Mouse (Mus musculus) megakaryocyte-erythroid progenitor cell, adult 5-6 weeks (primary cell): Measurements from ENCODE around the gene Gm7995. TPM values are rescaled to one million over a fixed set of nuclear protein-coding genes. Genes with fewer than 3 reads are reported as not detected.
"Not testable (repeated sequence)": the region's sequence is repeated elsewhere in the genome, so short reads cannot be mapped to it uniquely, and the experiment has no call there.

Experiments
- ATAC-seq: replicated peaks from 2 replicates; pipeline ENCODE4 v1.8.0; 2016; ENCODE audit warnings: mild to moderate bottlenecking, inconsistent platforms; ENCODE audit not compliant: severe bottlenecking, poor library complexity, low FRiP score, low TSS enrichment
- total RNA-seq, 2 experiments: library from RNA; stranded (forward) in 1 of 2; stranded (reverse) in 1 of 2; fragments of 200-1000, 215-1000 nt in 1 of 2; fragments of >200 nt in 1 of 2; fragmentation: Nextera tagmentation in 1 of 2; gene quantifications; 2 replicates each; pipeline ENCODE4 v1.2.3; 2014 to 2017

Gm7995 gene
- total RNA-seq (2014; fragmentation: Nextera tagmentation) (not detected in 2 replicates), total RNA-seq (2017) (not detected in 2 replicates)

DNA sequence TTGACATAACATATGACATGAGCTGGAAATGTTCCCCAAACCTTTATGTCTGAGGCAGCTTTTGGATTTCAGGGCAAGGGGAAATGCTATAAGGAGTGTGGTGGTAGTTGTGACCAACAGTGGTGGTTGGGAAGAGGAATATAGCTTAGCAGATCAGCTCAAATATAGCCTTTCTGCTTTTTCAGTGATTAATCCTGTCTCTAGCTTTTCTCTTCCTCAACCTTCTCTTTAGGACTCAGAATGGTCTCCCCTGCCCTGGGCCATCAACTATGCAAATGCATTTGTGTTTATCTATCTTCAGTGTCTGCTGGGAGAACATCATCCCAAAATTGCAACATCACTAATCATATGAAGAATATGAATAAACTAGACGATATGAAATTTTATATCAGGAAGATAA, at the start of gene Gm7995:
TSS of gene Gm7995 (plus strand) at position 301 of the 400 bp plus-strand sequence.
- not testable (repeated sequence) for ATAC-seq

DNA sequence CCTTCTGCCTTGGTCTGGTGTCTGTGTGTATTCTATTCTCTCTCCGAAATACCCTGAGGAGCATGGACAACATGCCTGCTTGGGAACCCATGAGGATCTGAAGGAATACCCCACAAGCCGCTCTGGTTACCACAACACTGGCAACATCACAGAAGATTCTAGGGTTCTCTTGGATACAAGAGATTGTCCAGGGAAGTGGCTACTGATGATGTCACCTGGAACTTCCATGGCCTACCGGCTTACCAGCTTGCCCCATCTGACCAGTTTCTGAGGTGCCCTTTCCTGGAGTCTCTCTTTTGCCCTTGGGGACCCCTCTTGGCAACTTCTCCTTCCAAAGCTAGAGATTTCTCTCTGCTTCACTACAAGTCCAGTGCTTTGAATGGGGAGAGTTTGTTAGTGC, 12.8 kb upstream of the Gm7995 start, which contains the start of gene Gm9611:
TSS of gene Gm9611 (minus strand) at position 101 of the 400 bp plus-strand sequence.
- not testable (repeated sequence) for ATAC-seq

Other genes starting within 250 kb of the Gm7995 start
- gene Gm7951, start 192.8 kb upstream of the Gm7995 start, total RNA-seq (2014; fragmentation: Nextera tagmentation): not detected in 2 replicates
- not detected in 2 replicates for gene Gm7951, start 192.8 kb upstream of the Gm7995 start, total RNA-seq (2017)
- gene Gm17027, start 147.6 kb upstream of the Gm7995 start, total RNA-seq (2014; fragmentation: Nextera tagmentation): not detected in 2 replicates
- gene Gm17027, start 147.6 kb upstream of the Gm7995 start, total RNA-seq (2017): not detected in 2 replicates
- not detected in 2 replicates for gene Gm3573, start 119.4 kb upstream of the Gm7995 start, total RNA-seq (2014; fragmentation: Nextera tagmentation)
- gene Gm3573, start 119.4 kb upstream of the Gm7995 start, total RNA-seq (2017): not detected in 2 replicates
- gene Gm17026, start 50.2 kb upstream of the Gm7995 start, total RNA-seq (2014; fragmentation: Nextera tagmentation): not detected in 2 replicates
- not detected in 2 replicates for gene Gm17026, start 50.2 kb upstream of the Gm7995 start, total RNA-seq (2017)
- not detected in 2 replicates for gene Gm9611, start 12.9 kb upstream of the Gm7995 start, total RNA-seq (2014; fragmentation: Nextera tagmentation)
- not detected in 2 replicates for gene Gm9611, start 12.9 kb upstream of the Gm7995 start, total RNA-seq (2017)
- not detected in 2 replicates for gene Gm8005, start 129.5 kb downstream of the Gm7995 start, total RNA-seq (2014; fragmentation: Nextera tagmentation)
- not detected in 2 replicates for gene Gm8005, start 129.5 kb downstream of the Gm7995 start, total RNA-seq (2017)
- gene Gm8011, start 153.7 kb downstream of the Gm7995 start, total RNA-seq (2014; fragmentation: Nextera tagmentation): not detected in 2 replicates
- not detected in 2 replicates for gene Gm8011, start 153.7 kb downstream of the Gm7995 start, total RNA-seq (2017)
- not detected in 2 replicates for gene Gm8020, start 192.1 kb downstream of the Gm7995 start, total RNA-seq (2014; fragmentation: Nextera tagmentation)
- not detected in 2 replicates for gene Gm8020, start 192.1 kb downstream of the Gm7995 start, total RNA-seq (2017)
- gene Gm8024, start 214.1 kb downstream of the Gm7995 start, total RNA-seq (2014; fragmentation: Nextera tagmentation): not detected in 2 replicates
- not detected in 2 replicates for gene Gm8024, start 214.1 kb downstream of the Gm7995 start, total RNA-seq (2017)